Mouse (Mus musculus): ENCODE measurements at regions not wholly inside any gene's neighbourhood (a gene's known extent, or its start where the extent isn't known, plus 50 kb on each side); places are given as distances from the start of the nearest gene placed in this dataset.

- no peak for TF ChIP-seq CTCF (IDR thresholded peaks at IDR 0.05; ENCODE audit: insufficient read depth, low read length)
- TF ChIP-seq POLR2A (IDR thresholded peaks at IDR 0.05; ENCODE audit: borderline replicate concordance, extremely low read depth, low read depth, low read length) = no peak
- DNase-seq = no peak
- WGBS = 83% methylated on average over 2 of the region's 2 CpGs
- Histone ChIP-seq H3K4me1 (ENCODE audit: control insufficient read depth, insufficient read depth, low read length) (no peaks in the 10 kb centered on the region), H3K4me3 (replicated peaks; ENCODE audit: extremely low read depth, low read depth, low read length) (no peak overlapping the region)
These were observed 280.8 kb upstream of the Myo3a start for GRCm38 (mm10) chr2:21946484-21946883.

DNA sequence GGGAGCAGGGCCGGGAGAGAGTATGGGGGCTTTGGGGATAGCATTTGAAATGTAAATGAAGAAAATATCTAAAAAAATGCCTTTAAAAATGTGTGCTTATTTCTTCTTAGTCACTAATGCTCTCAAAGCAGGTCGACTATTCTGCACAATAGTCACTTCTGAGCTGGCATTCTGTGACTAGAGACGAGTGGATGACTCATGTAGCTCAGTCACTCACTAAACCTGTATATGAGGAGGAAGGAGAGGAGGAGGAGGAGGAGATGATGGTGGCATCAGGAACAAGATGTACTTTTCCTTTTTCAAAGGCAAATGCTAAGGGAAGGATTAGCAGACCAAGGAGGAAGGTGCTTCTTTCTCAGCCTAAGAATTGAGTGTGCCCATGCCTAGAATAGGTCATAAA is 276.0 kb upstream of the Myo3a start:
- no peak for TF ChIP-seq CTCF (IDR thresholded peaks at IDR 0.05; ENCODE audit: insufficient read depth, low read length)
- no peak for TF ChIP-seq POLR2A (IDR thresholded peaks at IDR 0.05; ENCODE audit: borderline replicate concordance, extremely low read depth, low read depth, low read length)
- H3K4me1 ChIP-seq (ENCODE audit: control insufficient read depth, insufficient read depth, low read length) = no peaks in the 10 kb centered on the region
- H3K4me3 ChIP-seq (replicated peaks; ENCODE audit: extremely low read depth, low read depth, low read length) = no peak overlapping the region
- WGBS = 44% methylated on average over 3 of the region's 3 CpGs
- no peak for DNase-seq

- H3K4me3 ChIP-seq (replicated peaks; ENCODE audit: extremely low read depth, low read depth, low read length) = no peak overlapping the region
- WGBS = 58% methylated on average over 3 of the region's 3 CpGs
These were observed 271.0 kb upstream of the Myo3a start for GRCm38 (mm10) chr2:21956112-21956963.

DNA sequence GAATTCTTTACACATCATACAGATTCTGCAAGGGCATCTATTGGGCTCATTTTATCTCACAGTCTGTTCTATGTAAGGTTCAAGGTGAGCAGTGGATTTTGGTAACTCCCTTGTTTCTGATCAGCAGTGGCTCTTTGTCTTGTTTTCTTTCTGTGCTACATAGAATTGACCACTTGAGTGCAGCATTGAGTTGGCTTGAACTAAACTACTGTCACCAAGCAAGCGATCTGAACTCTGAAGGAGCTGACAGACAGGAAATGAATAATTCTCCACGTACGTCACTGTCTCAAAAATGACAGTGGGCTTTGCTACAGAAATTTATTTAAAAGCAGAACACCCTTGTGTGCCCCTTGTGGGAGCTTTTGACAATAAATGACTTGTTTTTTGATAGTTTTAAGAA is 268.9 kb upstream of the Myo3a start:
- DNase-seq = no peak
- TF ChIP-seq POLR2A (IDR thresholded peaks at IDR 0.05; ENCODE audit: borderline replicate concordance, extremely low read depth, low read depth, low read length) (no peak), CTCF (IDR thresholded peaks at IDR 0.05; ENCODE audit: insufficient read depth, low read length) (no peak)
- Histone ChIP-seq H3K4me3 (replicated peaks; ENCODE audit: extremely low read depth, low read depth, low read length) (no peak overlapping the region), H3K4me1 (ENCODE audit: control insufficient read depth, insufficient read depth, low read length) (no peaks in the 10 kb centered on the region)
- WGBS = under 1% methylated on average over 3 of the region's 3 CpGs

More at GRCm38 (mm10) chr2:21956112-21956963, 271.0 kb upstream of the Myo3a start:
- H3K4me1 ChIP-seq (ENCODE audit: control insufficient read depth, insufficient read depth, low read length) = no peaks in the 10 kb centered on the region
- TF ChIP-seq POLR2A (IDR thresholded peaks at IDR 0.05; ENCODE audit: borderline replicate concordance, extremely low read depth, low read depth, low read length) (no peak), CTCF (IDR thresholded peaks at IDR 0.05; ENCODE audit: insufficient read depth, low read length) (no peak)
- DNase-seq = no peak

- WGBS = 46% methylated on average over 3 of the region's 3 CpGs
These were observed 268.5 kb upstream of the Myo3a start for GRCm38 (mm10) chr2:21958802-21959201.

GRCm38 (mm10) chr2:21963343-21964026 is 263.8 kb upstream of the Myo3a start:
- Histone ChIP-seq H3K4me3 (replicated peaks; ENCODE audit: extremely low read depth, low read depth, low read length) (no peak overlapping the region), H3K4me1 (ENCODE audit: control insufficient read depth, insufficient read depth, low read length) (no peaks in the 10 kb centered on the region)
- DNase-seq = no peak
- WGBS = 9% methylated on average over 7 of the region's 7 CpGs
- TF ChIP-seq POLR2A (IDR thresholded peaks at IDR 0.05; ENCODE audit: borderline replicate concordance, extremely low read depth, low read depth, low read length) (no peak), CTCF (IDR thresholded peaks at IDR 0.05; ENCODE audit: insufficient read depth, low read length) (no peak)

More at GRCm38 (mm10) chr2:21958802-21959201, 268.5 kb upstream of the Myo3a start:
- TF ChIP-seq POLR2A (IDR thresholded peaks at IDR 0.05; ENCODE audit: borderline replicate concordance, extremely low read depth, low read depth, low read length) (no peak), CTCF (IDR thresholded peaks at IDR 0.05; ENCODE audit: insufficient read depth, low read length) (no peak)
- DNase-seq = no peak
- H3K4me1 ChIP-seq (ENCODE audit: control insufficient read depth, insufficient read depth, low read length) = no peaks in the 10 kb centered on the region
- no peak overlapping the region for H3K4me3 ChIP-seq (replicated peaks; ENCODE audit: extremely low read depth, low read depth, low read length)

DNA sequence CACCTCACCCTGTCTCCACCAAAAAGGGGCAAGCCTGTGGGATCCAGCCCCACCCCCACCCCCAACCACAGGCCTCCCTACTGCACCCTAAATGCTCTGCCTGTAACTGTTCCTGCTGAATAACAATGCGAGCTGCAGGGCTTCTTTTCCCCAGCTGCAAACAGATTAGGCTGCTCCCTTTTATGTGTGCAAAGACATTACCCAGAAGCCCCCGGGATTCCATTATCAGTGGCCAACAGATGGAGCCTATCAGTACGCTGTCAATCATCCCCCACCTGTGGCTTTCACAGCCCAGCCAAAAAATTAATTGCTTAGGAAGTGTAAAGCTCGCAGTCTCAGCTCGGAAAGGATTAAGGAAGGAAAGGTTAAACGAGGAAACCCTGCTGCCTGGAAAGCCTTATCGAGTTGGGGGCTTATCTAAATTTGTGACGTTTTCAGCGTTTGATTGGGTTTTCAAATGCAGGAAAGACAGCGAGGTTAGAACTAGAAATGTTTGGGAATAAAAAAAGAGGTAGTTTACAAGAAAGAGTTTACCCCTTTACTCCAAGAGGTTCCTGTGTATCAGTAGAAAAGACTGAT is 263.2 kb upstream of the Myo3a start:
- under 1% methylated on average over 10 of the region's 10 CpGs for WGBS
- no peak for DNase-seq
- Histone ChIP-seq H3K4me1 (ENCODE audit: control insufficient read depth, insufficient read depth, low read length) (no peaks in the 10 kb centered on the region), H3K4me3 (replicated peaks; ENCODE audit: extremely low read depth, low read depth, low read length) (no peak overlapping the region)
- TF ChIP-seq CTCF (IDR thresholded peaks at IDR 0.05; ENCODE audit: insufficient read depth, low read length) = no peak
- TF ChIP-seq POLR2A (IDR thresholded peaks at IDR 0.05; ENCODE audit: borderline replicate concordance, extremely low read depth, low read depth, low read length) = no peak

GRCm38 (mm10) chr2:21970774-21971406 is 256.4 kb upstream of the Myo3a start:
- WGBS = 31% methylated on average over 1 of the region's 1 CpGs
- no peak overlapping the region for H3K4me3 ChIP-seq (replicated peaks; ENCODE audit: extremely low read depth, low read depth, low read length)
- DNase-seq = no peak
- no peaks in the 10 kb centered on the region for H3K4me1 ChIP-seq (ENCODE audit: control insufficient read depth, insufficient read depth, low read length)
- TF ChIP-seq POLR2A (IDR thresholded peaks at IDR 0.05; ENCODE audit: borderline replicate concordance, extremely low read depth, low read depth, low read length) = no peak
- TF ChIP-seq CTCF (IDR thresholded peaks at IDR 0.05; ENCODE audit: insufficient read depth, low read length) = no peak

DNA sequence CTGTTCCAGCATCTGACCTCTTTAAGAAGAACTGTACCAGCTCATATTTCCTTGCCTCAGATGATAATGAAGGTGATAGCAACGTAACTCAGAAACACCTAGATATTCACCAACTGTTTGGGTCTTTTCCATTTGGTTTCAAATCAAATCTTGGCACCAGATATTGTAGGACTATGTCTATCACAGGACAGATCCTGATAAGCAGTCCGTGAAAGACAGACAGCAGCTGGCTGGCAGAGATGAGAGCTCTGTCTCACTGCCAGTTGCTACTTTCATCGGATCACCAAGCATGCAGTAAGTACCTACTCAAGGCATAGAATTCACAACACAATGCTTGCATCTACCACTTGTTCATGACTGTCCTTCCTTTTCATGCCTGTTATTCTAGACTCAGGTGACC is 252.7 kb upstream of the Myo3a start:
- TF ChIP-seq CTCF (IDR thresholded peaks at IDR 0.05; ENCODE audit: insufficient read depth, low read length) (no peak), POLR2A (IDR thresholded peaks at IDR 0.05; ENCODE audit: borderline replicate concordance, extremely low read depth, low read depth, low read length) (no peak)
- WGBS = 46% methylated on average over 3 of the region's 3 CpGs
- H3K4me3 ChIP-seq (replicated peaks; ENCODE audit: extremely low read depth, low read depth, low read length) = no peak overlapping the region
- no peak for DNase-seq
- no peaks in the 10 kb centered on the region for H3K4me1 ChIP-seq (ENCODE audit: control insufficient read depth, insufficient read depth, low read length)

Measured in lung, adult 2 months (tissue).